Mouse (Mus musculus): ENCODE measurements at regions not wholly inside any gene's neighbourhood (a gene's known extent, or its start where the extent isn't known, plus 50 kb on each side); places are given as distances from the start of the nearest gene placed in this dataset.

DNA sequence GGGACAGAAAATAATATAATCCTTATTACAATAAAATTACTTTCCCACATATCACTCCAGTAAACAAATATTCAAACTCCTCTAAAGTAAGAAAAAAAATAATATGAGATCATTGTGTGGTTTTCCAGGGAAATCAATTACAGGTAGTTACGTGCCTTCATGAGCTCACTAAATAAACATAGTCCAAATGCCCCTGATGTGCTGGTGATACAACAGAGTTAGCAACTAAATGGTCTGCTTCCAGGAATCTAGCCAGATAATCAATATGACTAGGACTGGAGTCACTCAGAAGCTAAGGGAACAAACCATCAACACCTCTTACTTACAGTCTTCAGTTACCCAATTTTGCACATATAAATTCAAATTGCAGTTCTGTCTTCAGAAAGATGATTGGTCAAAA, 267.2 kb downstream of the Basp1 start:
- Histone ChIP-seq H3K27me3 (ENCODE audit: control insufficient read depth, insufficient read depth, low read length) (no peaks in the 10 kb centered on the region), H3K9me3 (replicated peaks; ENCODE audit: control insufficient read depth, low read length) (no peaks in the 10 kb centered on the region), H3K9ac (ENCODE audit: low read length) (no peak overlapping the region), H3K27ac (ENCODE audit: low read length) (no peak overlapping the region), H3K4me1 (ENCODE audit: control insufficient read depth, insufficient read depth, low read length) (no peaks in the 10 kb centered on the region), H3K4me3 (ENCODE audit: low read length) (no peak overlapping the region), H3K36me3 (ENCODE audit: control insufficient read depth, insufficient read depth) (no peaks in the 10 kb centered on the region), H3K4me2 (ENCODE audit: low read depth, low read length) (no peak overlapping the region)
- WGBS, result 77% methylated on average over 1 of the region's 1 CpGs
- ATAC-seq (replicated peaks; ENCODE audit: extremely low read depth, insufficient read depth, low FRiP score), result no peak

- no peak overlapping the region for H3K9ac ChIP-seq (ENCODE audit: low read length)
- 65% methylated on average over 1 of the region's 1 CpGs for WGBS
- H3K4me2 ChIP-seq (ENCODE audit: low read depth, low read length), result no peak overlapping the region
- no peak overlapping the region for H3K4me3 ChIP-seq (ENCODE audit: low read length)
- H3K4me1 ChIP-seq (ENCODE audit: control insufficient read depth, insufficient read depth, low read length), result no peaks in the 10 kb centered on the region
- no peaks in the 10 kb centered on the region for H3K27me3 ChIP-seq (ENCODE audit: control insufficient read depth, insufficient read depth, low read length)
- no peak overlapping the region for H3K27ac ChIP-seq (ENCODE audit: low read length)
- no peaks in the 10 kb centered on the region for H3K36me3 ChIP-seq (ENCODE audit: control insufficient read depth, insufficient read depth)
- no peaks in the 10 kb centered on the region for H3K9me3 ChIP-seq (replicated peaks; ENCODE audit: control insufficient read depth, low read length)
- no peak for ATAC-seq (replicated peaks; ENCODE audit: extremely low read depth, insufficient read depth, low FRiP score)
Observed at GRCm38 (mm10) chr15:25144228-25144627, 269.3 kb downstream of the Basp1 start.

- WGBS, result 52% methylated on average over 9 of the region's 9 CpGs
- Histone ChIP-seq H3K4me2 (ENCODE audit: low read depth, low read length) (no peak overlapping the region), H3K4me3 (ENCODE audit: low read length) (no peak overlapping the region), H3K27me3 (ENCODE audit: control insufficient read depth, insufficient read depth, low read length) (no peaks in the 10 kb centered on the region), H3K4me1 (ENCODE audit: control insufficient read depth, insufficient read depth, low read length) (no peaks in the 10 kb centered on the region), H3K9me3 (replicated peaks; ENCODE audit: control insufficient read depth, low read length) (no peaks in the 10 kb centered on the region), H3K27ac (ENCODE audit: low read length) (no peak overlapping the region), H3K9ac (ENCODE audit: low read length) (no peak overlapping the region), H3K36me3 (ENCODE audit: control insufficient read depth, insufficient read depth) (no peaks in the 10 kb centered on the region)
- ATAC-seq (replicated peaks; ENCODE audit: extremely low read depth, insufficient read depth, low FRiP score), result no peak
Observed at GRCm38 (mm10) chr15:25140389-25141181, 273.0 kb downstream of the Basp1 start.

GRCm38 (mm10) chr15:25137091-25137490, 276.5 kb downstream of the Basp1 start:
- WGBS, result 63% methylated on average over 3 of the region's 3 CpGs
- Histone ChIP-seq H3K9me3 (replicated peaks; ENCODE audit: control insufficient read depth, low read length) (no peaks in the 10 kb centered on the region), H3K36me3 (ENCODE audit: control insufficient read depth, insufficient read depth) (no peaks in the 10 kb centered on the region), H3K9ac (ENCODE audit: low read length) (no peak overlapping the region), H3K27ac (ENCODE audit: low read length) (no peak overlapping the region), H3K4me3 (ENCODE audit: low read length) (no peak overlapping the region), H3K27me3 (ENCODE audit: control insufficient read depth, insufficient read depth, low read length) (no peaks in the 10 kb centered on the region), H3K4me2 (ENCODE audit: low read depth, low read length) (no peak overlapping the region), H3K4me1 (ENCODE audit: control insufficient read depth, insufficient read depth, low read length) (no peaks in the 10 kb centered on the region)
- no peak for ATAC-seq (replicated peaks; ENCODE audit: extremely low read depth, insufficient read depth, low FRiP score)

DNA sequence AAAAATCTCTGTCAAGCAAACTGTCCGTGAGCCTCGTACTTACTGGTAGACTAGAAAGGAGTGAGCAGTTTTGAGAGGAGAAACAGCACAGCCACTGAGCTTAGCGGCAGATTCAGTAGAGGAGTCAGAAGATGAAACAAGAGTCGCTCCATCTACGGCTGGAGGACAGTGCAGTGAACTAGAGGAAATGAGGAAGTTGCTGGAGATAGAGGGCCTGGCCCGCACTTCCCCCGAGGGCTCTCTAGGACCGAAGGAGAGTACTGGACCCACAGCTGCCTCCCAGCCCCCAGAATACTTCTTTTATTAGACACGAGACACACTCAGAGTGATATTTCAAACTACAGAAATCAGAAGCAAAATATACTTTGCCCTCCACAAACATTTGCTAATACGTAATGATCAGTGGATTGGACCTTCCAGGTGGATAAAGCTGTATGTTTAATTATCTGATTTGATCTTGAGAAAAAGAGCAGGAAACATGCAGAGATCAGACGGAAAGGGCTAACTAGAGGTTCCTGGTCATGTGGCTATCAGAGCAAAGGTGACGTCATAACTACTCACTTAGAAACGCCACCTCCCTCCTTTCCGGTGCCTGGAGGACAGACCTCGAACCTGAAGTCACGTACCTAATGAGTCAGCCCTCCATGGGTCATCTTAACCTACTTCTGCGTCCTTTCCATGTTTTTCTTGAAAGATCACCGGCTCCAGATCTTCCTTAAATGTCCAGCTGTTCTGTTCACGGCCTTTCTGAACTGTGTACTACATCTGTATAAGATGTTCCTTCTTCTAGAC, 277.9 kb downstream of the Basp1 start:
- no peak overlapping the region for H3K4me2 ChIP-seq (ENCODE audit: low read depth, low read length)
- no peaks in the 10 kb centered on the region for H3K4me1 ChIP-seq (ENCODE audit: control insufficient read depth, insufficient read depth, low read length)
- no peak overlapping the region for H3K4me3 ChIP-seq (ENCODE audit: low read length)
- no peak overlapping the region for H3K9ac ChIP-seq (ENCODE audit: low read length)
- no peaks in the 10 kb centered on the region for H3K27me3 ChIP-seq (ENCODE audit: control insufficient read depth, insufficient read depth, low read length)
- no peak overlapping the region for H3K27ac ChIP-seq (ENCODE audit: low read length)
- no peak for ATAC-seq (replicated peaks; ENCODE audit: extremely low read depth, insufficient read depth, low FRiP score)
- no peaks in the 10 kb centered on the region for H3K36me3 ChIP-seq (ENCODE audit: control insufficient read depth, insufficient read depth)
- 63% methylated on average over 19 of the region's 19 CpGs for WGBS
- H3K9me3 ChIP-seq (replicated peaks; ENCODE audit: control insufficient read depth, low read length), result no peaks in the 10 kb centered on the region

DNA sequence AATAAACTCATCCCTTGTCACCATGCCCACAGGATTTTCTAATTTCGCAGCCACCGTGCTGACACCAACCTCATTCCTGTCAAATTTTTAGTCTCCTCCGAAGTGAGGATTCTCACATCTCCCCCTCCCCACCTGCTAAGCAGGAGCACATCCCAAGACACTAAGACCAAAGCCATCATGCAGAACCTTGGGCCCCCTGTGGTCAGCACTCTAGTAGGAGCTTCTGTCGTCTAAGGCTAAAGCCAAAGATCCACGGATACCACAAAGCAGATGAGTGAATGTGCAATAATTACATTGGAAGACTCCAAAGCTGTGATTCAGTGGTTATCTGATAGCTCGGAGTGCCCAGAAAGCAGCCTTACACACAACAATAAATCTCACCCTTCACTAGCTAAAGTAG, 283.5 kb downstream of the Basp1 start:
- no peaks in the 10 kb centered on the region for H3K4me1 ChIP-seq (ENCODE audit: control insufficient read depth, insufficient read depth, low read length)
- no peak overlapping the region for H3K27ac ChIP-seq (ENCODE audit: low read length)
- H3K9ac ChIP-seq (ENCODE audit: low read length), result no peak overlapping the region
- no peaks in the 10 kb centered on the region for H3K9me3 ChIP-seq (replicated peaks; ENCODE audit: control insufficient read depth, low read length)
- no peak for ATAC-seq (replicated peaks; ENCODE audit: extremely low read depth, insufficient read depth, low FRiP score)
- H3K4me3 ChIP-seq (ENCODE audit: low read length), result no peak overlapping the region
- no peaks in the 10 kb centered on the region for H3K27me3 ChIP-seq (ENCODE audit: control insufficient read depth, insufficient read depth, low read length)
- WGBS, result 77% methylated on average over 6 of the region's 6 CpGs
- H3K36me3 ChIP-seq (ENCODE audit: control insufficient read depth, insufficient read depth), result no peaks in the 10 kb centered on the region
- H3K4me2 ChIP-seq (ENCODE audit: low read depth, low read length), result no peak overlapping the region

DNA sequence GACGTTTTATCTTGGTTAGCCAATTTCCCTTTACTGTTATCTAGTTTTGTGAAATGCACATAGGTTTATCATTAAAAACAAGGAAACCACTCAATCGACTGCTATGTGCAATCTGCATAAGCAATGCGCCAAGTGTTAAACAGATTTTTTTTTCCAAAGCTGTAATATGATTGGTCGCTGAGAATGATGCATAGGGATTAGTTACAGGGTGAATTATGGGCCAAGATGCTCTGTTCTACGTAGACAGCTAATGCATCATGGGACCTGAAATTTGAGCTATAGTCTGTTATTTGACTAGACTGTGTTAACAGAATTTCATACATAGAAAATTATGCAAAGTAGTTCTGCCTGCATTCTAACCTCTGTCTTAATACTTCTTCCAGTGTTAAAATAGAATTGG, 284.0 kb downstream of the Basp1 start:
- no peaks in the 10 kb centered on the region for H3K4me1 ChIP-seq (ENCODE audit: control insufficient read depth, insufficient read depth, low read length)
- H3K36me3 ChIP-seq (ENCODE audit: control insufficient read depth, insufficient read depth), result no peaks in the 10 kb centered on the region
- no peak overlapping the region for H3K27ac ChIP-seq (ENCODE audit: low read length)
- no peak overlapping the region for H3K9ac ChIP-seq (ENCODE audit: low read length)
- ATAC-seq (replicated peaks; ENCODE audit: extremely low read depth, insufficient read depth, low FRiP score), result no peak
- no peaks in the 10 kb centered on the region for H3K27me3 ChIP-seq (ENCODE audit: control insufficient read depth, insufficient read depth, low read length)
- H3K4me2 ChIP-seq (ENCODE audit: low read depth, low read length), result no peak overlapping the region
- WGBS, result 73% methylated on average over 5 of the region's 5 CpGs
- no peaks in the 10 kb centered on the region for H3K9me3 ChIP-seq (replicated peaks; ENCODE audit: control insufficient read depth, low read length)
- no peak overlapping the region for H3K4me3 ChIP-seq (ENCODE audit: low read length)

- no peaks in the 10 kb centered on the region for H3K4me1 ChIP-seq (ENCODE audit: control insufficient read depth, insufficient read depth, low read length)
- no peaks in the 10 kb centered on the region for H3K27me3 ChIP-seq (ENCODE audit: control insufficient read depth, insufficient read depth, low read length)
- H3K9ac ChIP-seq (ENCODE audit: low read length), result no peak overlapping the region
- no peak for ATAC-seq (replicated peaks; ENCODE audit: extremely low read depth, insufficient read depth, low FRiP score)
- no peaks in the 10 kb centered on the region for H3K36me3 ChIP-seq (ENCODE audit: control insufficient read depth, insufficient read depth)
- H3K4me2 ChIP-seq (ENCODE audit: low read depth, low read length), result no peak overlapping the region
- H3K4me3 ChIP-seq (ENCODE audit: low read length), result no peak overlapping the region
- no peaks in the 10 kb centered on the region for H3K9me3 ChIP-seq (replicated peaks; ENCODE audit: control insufficient read depth, low read length)
- whole genome bisulfite sequencing, result 60% methylated on average over 4 of the region's 4 CpGs
- H3K27ac ChIP-seq (ENCODE audit: low read length), result no peak overlapping the region
Observed at GRCm38 (mm10) chr15:25120441-25120840, 293.1 kb downstream of the Basp1 start.

GRCm38 (mm10) chr15:25117980-25118379, 295.6 kb downstream of the Basp1 start:
- ATAC-seq (replicated peaks; ENCODE audit: extremely low read depth, insufficient read depth, low FRiP score), result no peak
- no peaks in the 10 kb centered on the region for H3K4me1 ChIP-seq (ENCODE audit: control insufficient read depth, insufficient read depth, low read length)
- no peaks in the 10 kb centered on the region for H3K36me3 ChIP-seq (ENCODE audit: control insufficient read depth, insufficient read depth)
- H3K9me3 ChIP-seq (replicated peaks; ENCODE audit: control insufficient read depth, low read length), result no peaks in the 10 kb centered on the region
- no peak overlapping the region for H3K4me3 ChIP-seq (ENCODE audit: low read length)
- H3K27me3 ChIP-seq (ENCODE audit: control insufficient read depth, insufficient read depth, low read length), result no peaks in the 10 kb centered on the region
- no peak overlapping the region for H3K9ac ChIP-seq (ENCODE audit: low read length)
- no peak overlapping the region for H3K4me2 ChIP-seq (ENCODE audit: low read depth, low read length)
- no peak overlapping the region for H3K27ac ChIP-seq (ENCODE audit: low read length)
- 33% methylated on average over 3 of the region's 3 CpGs for WGBS

All from heart, embryonic 16.5 days (tissue).